Mouse (Mus musculus): ENCODE data around the gene Hmga1b. TPM values are rescaled to one million over a fixed set of nuclear protein-coding genes. Genes with fewer than 3 reads are reported as not detected.
A peak's percentile ranks its signal among the peaks of the same experiment; 100 is the strongest.
"Not testable (repeated sequence)": the region's sequence is repeated elsewhere in the genome, so short reads cannot be mapped to it uniquely, and the experiment has no call there.

The Hmga1b gene
- polyA plus RNA-seq, 1 experiment from 2014 or later, result 3.4 TPM

GRCm38 (mm10) chr11:120722067-120722630 lies 40.4 kb upstream of the Hmga1b start:
- Histone ChIP-seq H3K4me2 (replicated peaks; ENCODE audit: low read depth, low read length) (peak overlapping the region; percentile 98), H3K36me3 (ENCODE audit: insufficient read depth, low read length) (peaks cover 18% of the 10 kb centered on the region), H3K27ac (ENCODE audit: low read length) (no peak overlapping the region), H3K4me1 (ENCODE audit: insufficient read depth, low read length) (peaks cover 25% of the 10 kb centered on the region), H3K4me3 (ENCODE audit: low read length) (peak overlapping the region; percentile 68), H3K27me3 (ENCODE audit: insufficient read depth, low read length) (peaks cover 6% of the 10 kb centered on the region; the same call in 1 of the 2 replicates), H3K9me3 (ENCODE audit: low read length) (no peaks in the 10 kb centered on the region), H3K9ac (replicated peaks; ENCODE audit: low read length) (peak overlapping the region; percentile 83)
- WGBS, result 21% methylated on average over 21 of the region's 21 CpGs
- no peak; the same call in 1 of the 2 replicates for ATAC-seq (ENCODE audit: low FRiP score, low TSS enrichment)

DNA sequence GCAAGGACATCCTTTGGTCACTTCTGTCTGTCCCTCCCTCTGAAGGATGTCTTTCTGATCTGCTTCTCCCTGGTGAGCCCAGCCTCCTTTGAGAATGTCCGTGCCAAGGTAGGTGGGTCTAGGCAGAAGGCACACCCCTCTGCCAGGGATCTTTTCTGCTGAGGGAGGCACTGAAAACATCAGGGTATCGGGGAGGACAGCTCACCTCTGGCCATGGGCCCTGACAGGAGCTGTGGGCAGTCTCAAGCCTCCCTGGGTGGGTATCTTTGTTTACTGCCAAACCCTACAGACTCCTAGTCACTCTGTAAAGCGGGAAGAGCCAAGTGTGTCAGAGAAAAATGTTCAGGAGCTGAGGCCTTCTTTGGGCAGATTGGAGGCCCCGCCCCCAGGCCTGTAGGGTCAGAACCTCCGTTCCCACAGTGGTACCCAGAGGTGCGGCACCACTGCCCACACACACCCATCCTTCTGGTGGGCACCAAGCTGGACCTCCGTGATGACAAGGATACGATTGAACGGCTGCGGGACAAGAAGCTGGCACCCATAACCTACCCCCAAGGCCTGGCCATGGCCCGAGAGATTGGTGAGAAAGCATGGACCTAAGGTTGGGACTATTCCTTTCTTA lies 39.7 kb upstream of the Hmga1b start:
- Histone ChIP-seq H3K4me3 (ENCODE audit: low read length) (no peak overlapping the region), H3K9me3 (ENCODE audit: low read length) (no peaks in the 10 kb centered on the region), H3K36me3 (ENCODE audit: insufficient read depth, low read length) (peaks cover 11% of the 10 kb centered on the region; the same call in 1 of the 2 replicates), H3K9ac (replicated peaks; ENCODE audit: low read length) (no peak overlapping the region), H3K4me1 (ENCODE audit: insufficient read depth, low read length) (peaks cover 25% of the 10 kb centered on the region), H3K27ac (ENCODE audit: low read length) (no peak overlapping the region), H3K4me2 (replicated peaks; ENCODE audit: low read depth, low read length) (no peak overlapping the region), H3K27me3 (ENCODE audit: insufficient read depth, low read length) (peaks cover 6% of the 10 kb centered on the region; the same call in 1 of the 2 replicates)
- ATAC-seq (ENCODE audit: low FRiP score, low TSS enrichment), result no peak
- WGBS, result 86% methylated on average over 11 of the region's 11 CpGs

- WGBS, result 89% methylated on average over 7 of the region's 7 CpGs
- Histone ChIP-seq H3K4me3 (ENCODE audit: low read length) (no peak overlapping the region), H3K4me2 (replicated peaks; ENCODE audit: low read depth, low read length) (no peak overlapping the region), H3K27ac (ENCODE audit: low read length) (no peak overlapping the region), H3K36me3 (ENCODE audit: insufficient read depth, low read length) (peaks cover 5% of the 10 kb centered on the region; the same call in 1 of the 2 replicates), H3K27me3 (ENCODE audit: insufficient read depth, low read length) (peaks cover 6% of the 10 kb centered on the region; the same call in 1 of the 2 replicates), H3K4me1 (ENCODE audit: insufficient read depth, low read length) (peaks cover 25% of the 10 kb centered on the region), H3K9ac (replicated peaks; ENCODE audit: low read length) (no peak overlapping the region), H3K9me3 (ENCODE audit: low read length) (no peaks in the 10 kb centered on the region)
- ATAC-seq (ENCODE audit: low FRiP score, low TSS enrichment), result no peak
Measured at GRCm38 (mm10) chr11:120723509-120723908, 39.1 kb upstream of the Hmga1b start.

DNA sequence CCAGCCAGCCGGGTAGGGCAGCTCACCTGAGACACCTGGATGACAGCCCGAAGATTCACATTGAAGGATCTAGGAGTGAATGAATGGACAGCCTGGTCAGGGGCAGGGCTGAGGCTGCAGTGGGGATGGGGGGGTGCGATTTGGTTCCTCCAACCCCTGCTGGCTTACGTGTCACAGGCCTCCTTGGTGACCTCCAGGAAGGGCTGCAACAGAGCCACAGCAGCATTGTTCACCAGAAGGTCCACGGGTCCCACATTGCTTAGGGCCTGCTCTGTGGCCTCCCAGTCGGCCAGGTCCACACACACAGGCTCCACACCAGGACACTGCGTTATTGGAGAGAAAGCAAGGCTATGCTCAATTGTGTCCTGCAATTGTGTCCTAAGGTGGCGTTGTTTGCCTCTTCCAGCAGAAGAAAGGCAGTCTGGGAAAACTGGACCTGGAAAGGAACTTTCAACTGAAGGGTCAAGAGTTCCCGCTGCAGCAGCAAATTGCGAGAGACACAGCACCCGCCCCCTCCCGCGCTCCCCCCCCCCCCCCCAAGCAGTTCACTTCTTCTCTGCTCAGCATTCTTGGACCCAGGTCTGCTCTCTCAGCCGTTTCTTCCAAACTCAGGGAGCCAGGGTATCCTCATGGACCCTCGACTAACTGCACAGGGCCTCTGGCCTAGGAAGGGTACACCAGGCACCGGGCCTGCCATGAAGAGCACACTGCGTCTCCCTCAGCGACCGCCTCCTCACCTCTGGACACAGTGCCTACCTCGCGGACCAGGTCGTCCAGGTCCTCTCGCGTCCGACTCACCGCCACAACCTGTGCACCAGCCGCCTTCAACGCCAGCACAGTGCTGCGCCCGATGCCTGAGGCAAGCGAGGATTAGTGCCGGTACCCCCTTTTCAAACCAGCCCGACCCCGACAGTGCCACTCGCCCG lies 36.1 kb upstream of the Hmga1b start:
- WGBS, result 19% methylated on average over 33 of the region's 36 CpGs
- peak; percentile 62 for ATAC-seq (ENCODE audit: low FRiP score, low TSS enrichment)
- H3K36me3 ChIP-seq (ENCODE audit: insufficient read depth, low read length), result no peaks in the 10 kb centered on the region
- peak overlapping the region; percentile 92 for H3K4me2 ChIP-seq (replicated peaks; ENCODE audit: low read depth, low read length)
- no peaks in the 10 kb centered on the region for H3K9me3 ChIP-seq (ENCODE audit: low read length)
- peaks cover 20% of the 10 kb centered on the region for H3K4me1 ChIP-seq (ENCODE audit: insufficient read depth, low read length)
- peak overlapping the region; percentile 61; the same call in 1 of the 2 replicates for H3K27ac ChIP-seq (ENCODE audit: low read length)
- H3K4me3 ChIP-seq (ENCODE audit: low read length), result peak overlapping the region; percentile 72
- H3K27me3 ChIP-seq (ENCODE audit: insufficient read depth, low read length), result peaks cover 6% of the 10 kb centered on the region; the same call in 1 of the 2 replicates
- H3K9ac ChIP-seq (replicated peaks; ENCODE audit: low read length), result peak overlapping the region; percentile 68

DNA sequence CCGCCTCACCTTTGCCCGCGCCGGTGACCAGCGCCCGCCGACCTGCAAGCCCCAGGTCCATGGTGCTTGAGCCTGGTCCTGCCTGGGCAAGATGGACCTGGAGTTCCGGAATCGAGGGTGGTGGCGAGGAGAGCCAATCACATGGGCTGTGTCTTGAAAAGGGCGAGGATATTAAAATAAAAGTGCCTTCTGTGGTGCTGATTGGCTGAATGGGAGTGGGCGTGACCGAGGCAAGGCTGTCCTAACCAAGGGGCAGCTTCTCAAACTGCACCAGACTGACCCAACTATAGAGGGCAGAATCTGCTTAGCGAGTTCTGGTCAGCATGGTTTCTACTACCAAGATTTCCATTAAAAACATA lies 35.4 kb upstream of the Hmga1b start, which contains the start of gene Dcxr:
Gene Dcxr, minus strand, starts transcription at position 113 of the 359 bp plus-strand sequence.
- Histone ChIP-seq H3K36me3 (ENCODE audit: insufficient read depth, low read length) (no peaks in the 10 kb centered on the region), H3K4me2 (replicated peaks; ENCODE audit: low read depth, low read length) (peak within 1 kb of the TSS; percentile 92), H3K4me3 (ENCODE audit: low read length) (peak within 1 kb of the TSS; percentile 72), H3K27me3 (ENCODE audit: insufficient read depth, low read length) (peaks cover 6% of the 10 kb centered on the region; the same call in 1 of the 2 replicates), H3K27ac (ENCODE audit: low read length) (peak within 1 kb of the TSS; percentile 61; the same call in 1 of the 2 replicates), H3K9me3 (ENCODE audit: low read length) (no peaks in the 10 kb centered on the region), H3K4me1 (ENCODE audit: insufficient read depth, low read length) (peaks cover 15% of the 10 kb centered on the region), H3K9ac (replicated peaks; ENCODE audit: low read length) (peak within 1 kb of the TSS; percentile 68)
- 0% methylated on average over 14 of the region's 14 CpGs for WGBS
- peak; percentile 93 for ATAC-seq (ENCODE audit: low FRiP score, low TSS enrichment)

DNA sequence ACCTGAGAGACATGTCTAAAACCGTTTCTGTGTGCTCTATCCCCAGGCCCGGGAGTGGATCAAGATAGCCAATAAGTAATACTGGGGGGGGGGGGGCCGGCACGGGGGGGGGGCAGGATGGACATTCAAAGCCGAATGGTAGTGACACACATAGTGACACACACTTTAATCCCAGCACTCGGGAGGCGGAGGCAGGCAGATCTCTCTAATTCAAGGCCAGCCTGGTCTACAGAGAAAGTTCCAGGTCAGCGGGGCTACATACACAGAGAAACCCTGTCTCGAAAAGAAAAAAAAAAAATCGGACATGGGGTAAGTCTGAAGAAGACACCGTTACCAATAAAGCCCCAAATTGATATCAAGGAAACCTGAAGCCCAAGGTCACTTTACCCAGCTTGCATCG lies 35.0 kb upstream of the Hmga1b start:
- 58% methylated on average over 11 of the region's 12 CpGs for WGBS
- no peak overlapping the region for H3K9ac ChIP-seq (replicated peaks; ENCODE audit: low read length)
- peak overlapping the region; percentile 92 for H3K4me2 ChIP-seq (replicated peaks; ENCODE audit: low read depth, low read length)
- no peaks in the 10 kb centered on the region for H3K36me3 ChIP-seq (ENCODE audit: insufficient read depth, low read length)
- ATAC-seq (ENCODE audit: low FRiP score, low TSS enrichment), result no peak
- no peak overlapping the region for H3K4me3 ChIP-seq (ENCODE audit: low read length)
- H3K27ac ChIP-seq (ENCODE audit: low read length), result no peak overlapping the region
- peaks cover 11% of the 10 kb centered on the region for H3K4me1 ChIP-seq (ENCODE audit: insufficient read depth, low read length)
- H3K27me3 ChIP-seq (ENCODE audit: insufficient read depth, low read length), result peaks cover 2% of the 10 kb centered on the region; the same call in 1 of the 2 replicates
- no peaks in the 10 kb centered on the region for H3K9me3 ChIP-seq (ENCODE audit: low read length)

- H3K9ac ChIP-seq (replicated peaks; ENCODE audit: low read length), result 0 out of 2 replicates have a peak overlapping the region, but pooled peaks have one; percentile 50
- no peak overlapping the region for H3K4me3 ChIP-seq (ENCODE audit: low read length)
- H3K4me1 ChIP-seq (ENCODE audit: insufficient read depth, low read length), result peaks cover 11% of the 10 kb centered on the region; the same call in 1 of the 2 replicates
- no peaks in the 10 kb centered on the region for H3K36me3 ChIP-seq (ENCODE audit: insufficient read depth, low read length)
- no peaks in the 10 kb centered on the region for H3K9me3 ChIP-seq (ENCODE audit: low read length)
- no peak for ATAC-seq (ENCODE audit: low FRiP score, low TSS enrichment)
- H3K27me3 ChIP-seq (ENCODE audit: insufficient read depth, low read length), result no peaks in the 10 kb centered on the region
- no peak overlapping the region for H3K27ac ChIP-seq (ENCODE audit: low read length)
- H3K4me2 ChIP-seq (replicated peaks; ENCODE audit: low read depth, low read length), result peak overlapping the region; percentile 50; the same call in 1 of the 2 replicates
- 70% methylated on average over 11 of the region's 11 CpGs for WGBS
Measured at GRCm38 (mm10) chr11:120728530-120729240, 33.9 kb upstream of the Hmga1b start.

DNA sequence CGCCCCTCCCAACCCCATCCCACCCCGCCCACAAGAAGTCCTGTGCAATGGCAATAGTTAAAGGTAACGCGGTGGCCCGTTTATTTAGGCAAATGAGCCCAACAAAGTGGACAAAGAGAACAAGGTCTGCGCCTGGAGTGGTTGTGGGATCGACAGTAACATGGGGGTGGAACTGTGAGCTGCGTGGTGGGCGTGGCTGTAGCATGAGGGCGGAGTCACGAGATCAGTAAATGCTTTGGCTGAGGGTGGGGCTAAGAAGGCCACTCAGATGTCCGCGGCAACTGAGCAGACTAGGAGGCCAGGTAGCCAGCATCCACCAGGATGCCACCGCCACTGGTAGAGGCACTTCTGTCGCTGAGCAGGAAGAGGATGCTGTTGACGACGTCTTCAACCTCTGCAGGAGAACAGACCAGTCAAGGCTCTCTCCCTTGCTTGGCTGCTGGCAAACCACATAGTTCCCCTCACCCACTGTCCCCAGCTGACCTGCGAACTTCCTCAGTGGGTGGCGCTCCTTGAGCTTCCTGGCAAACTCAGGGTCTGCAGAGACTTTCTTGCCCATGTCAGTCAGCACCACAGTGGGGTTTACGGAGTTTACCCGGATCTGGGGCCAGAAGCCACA lies 33.1 kb upstream of the Hmga1b start:
- not testable (repeated sequence) for H3K9me3 ChIP-seq (ENCODE audit: low read length); H3K36me3 ChIP-seq (ENCODE audit: insufficient read depth, low read length); ATAC-seq (ENCODE audit: low FRiP score, low TSS enrichment); H3K27ac ChIP-seq (ENCODE audit: low read length); H3K27me3 ChIP-seq (ENCODE audit: insufficient read depth, low read length)
- H3K4me3 ChIP-seq (ENCODE audit: low read length), result peak overlapping the region; percentile 19
- 2% methylated on average over 17 of the region's 21 CpGs for WGBS
- peaks cover 11% of the 10 kb centered on the region; the same call in 1 of the 2 replicates for H3K4me1 ChIP-seq (ENCODE audit: insufficient read depth, low read length)
- peak overlapping the region; percentile 50 for H3K4me2 ChIP-seq (replicated peaks; ENCODE audit: low read depth, low read length)
- H3K9ac ChIP-seq (replicated peaks; ENCODE audit: low read length), result peak overlapping the region; percentile 50; the same call in 1 of the 2 replicates
